Mouse (Mus musculus): ENCODE data around the gene Exoc6. TPM values are rescaled to one million over a fixed set of nuclear protein-coding genes. Genes with fewer than 3 reads are reported as not detected.

Gene Exoc6
- total RNA-seq, 2 experiments from 2014 or later: 53.3 to 54.7 TPM

GRCm38 (mm10) chr19:37714681-37715080 is 164.5 kb downstream of the Exoc6 start:
- no peak for TF ChIP-seq CTCF (conservative IDR thresholded peaks at IDR 0.05)
- Histone ChIP-seq H3K4me3 (no peak overlapping the region), H3K27ac (no peak overlapping the region)
- DNase-seq (ENCODE audit: low spot score in 2 of 2): no peak

DNA sequence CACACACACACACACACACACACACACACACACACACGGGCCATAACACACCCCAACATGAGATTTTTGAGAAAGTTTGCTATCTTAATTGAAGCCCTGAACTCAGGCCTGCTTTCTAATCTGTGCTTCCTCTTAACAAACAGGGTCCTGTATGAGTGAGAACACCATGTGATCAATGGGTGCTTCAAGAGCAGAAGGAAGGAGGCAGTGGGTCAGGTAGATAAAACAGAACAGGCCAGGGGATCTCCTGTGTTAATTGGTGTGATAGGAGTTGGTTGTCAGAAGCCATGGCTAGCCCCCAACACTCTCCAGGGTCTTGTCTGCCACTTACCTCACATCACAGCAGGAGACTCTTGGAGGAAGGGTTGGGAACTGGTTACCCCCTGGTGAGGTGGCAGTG is 165.8 kb downstream of the Exoc6 start:
- Histone ChIP-seq H3K4me3 (no peak overlapping the region), H3K27ac (no peak overlapping the region)
- no peak for TF ChIP-seq CTCF (conservative IDR thresholded peaks at IDR 0.05)
- no peak for DNase-seq (ENCODE audit: low spot score in 2 of 2)

DNA sequence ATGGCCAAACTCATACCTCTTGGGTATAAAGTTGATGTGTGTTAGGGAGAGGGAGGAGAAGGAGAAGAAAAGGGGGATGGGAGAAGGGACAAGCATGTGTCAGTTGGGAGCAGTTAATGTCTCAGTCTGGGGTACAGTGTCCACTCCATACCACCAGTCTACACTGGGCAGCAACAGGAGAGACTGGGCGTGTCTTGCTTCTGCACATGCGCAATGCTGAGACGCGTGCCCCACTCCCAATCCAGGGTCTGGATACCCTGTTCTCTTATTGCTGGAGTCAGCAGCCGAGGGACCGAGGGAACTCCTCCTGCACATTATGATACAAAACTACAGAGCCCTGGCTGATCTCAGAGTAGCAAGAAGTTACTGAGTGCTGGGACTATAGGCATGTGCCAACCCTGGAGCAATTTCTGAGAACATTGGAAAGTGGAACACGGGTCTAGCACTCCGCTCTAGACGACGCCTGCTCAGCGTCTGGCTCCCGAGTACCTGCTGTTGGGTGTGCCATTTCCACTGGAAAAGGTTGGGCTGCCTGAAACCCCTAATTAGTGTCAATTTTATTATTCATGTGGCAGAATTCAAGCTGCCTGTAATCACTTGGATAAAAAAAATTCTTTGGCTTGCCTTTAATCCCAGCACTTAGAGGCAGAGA is 166.4 kb downstream of the Exoc6 start:
- TF ChIP-seq CTCF (conservative IDR thresholded peaks at IDR 0.05): no peak
- no peak overlapping the region for H3K27ac ChIP-seq
- H3K4me3 ChIP-seq: no peak overlapping the region
- no peak for DNase-seq (ENCODE audit: low spot score in 2 of 2)

- DNase-seq (ENCODE audit: low spot score in 2 of 2): no peak
- TF ChIP-seq CTCF (conservative IDR thresholded peaks at IDR 0.05): no peak
- no peak overlapping the region for H3K27ac ChIP-seq
- H3K4me3 ChIP-seq: no peak overlapping the region
Measured at GRCm38 (mm10) chr19:37719166-37719565, 168.9 kb downstream of the Exoc6 start.

GRCm38 (mm10) chr19:37724591-37724990 is 174.4 kb downstream of the Exoc6 start:
- no peak for DNase-seq (ENCODE audit: low spot score in 2 of 2)
- peak; percentile 16; the same call in 1 of the 2 replicates for TF ChIP-seq CTCF (conservative IDR thresholded peaks at IDR 0.05)
- H3K4me3 ChIP-seq: no peak overlapping the region
- H3K27ac ChIP-seq: no peak overlapping the region

DNA sequence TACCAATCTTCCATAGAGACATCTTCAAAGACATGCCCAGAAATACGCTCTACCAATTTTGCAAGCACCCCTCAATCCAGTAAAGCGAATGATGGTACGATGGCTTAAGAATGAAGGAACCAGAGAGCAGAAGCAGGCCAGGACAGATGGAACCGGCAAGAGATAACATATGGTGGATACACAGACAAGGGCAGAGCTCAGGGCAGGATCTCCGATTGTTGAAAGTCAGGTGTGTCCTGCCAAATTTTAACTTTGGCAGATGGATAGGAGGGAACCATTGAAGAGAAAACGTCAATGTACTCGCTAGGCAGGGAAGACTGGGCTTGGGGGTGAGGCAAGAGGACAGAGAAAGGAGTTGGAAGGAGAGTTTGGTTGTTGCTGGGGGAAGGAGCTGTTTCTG is 176.4 kb downstream of the Exoc6 start:
- no peak overlapping the region for H3K4me3 ChIP-seq
- no peak for DNase-seq (ENCODE audit: low spot score in 2 of 2)
- TF ChIP-seq CTCF (conservative IDR thresholded peaks at IDR 0.05): no peak
- H3K27ac ChIP-seq: no peak overlapping the region

GRCm38 (mm10) chr19:37727366-37727765 is 177.1 kb downstream of the Exoc6 start:
- H3K4me3 ChIP-seq: no peak overlapping the region
- no peak for DNase-seq (ENCODE audit: low spot score in 2 of 2)
- TF ChIP-seq CTCF (conservative IDR thresholded peaks at IDR 0.05): no peak
- no peak overlapping the region for H3K27ac ChIP-seq

Other genes starting within 250 kb of the Exoc6 start
- gene Ide, start 212.6 kb upstream of the Exoc6 start, total RNA-seq (2021): 10 to 100 TPM; 34.9 to 56.2 TPM
- 1 to 10 TPM; 1.1 to 1.3 TPM for gene Kif11, start 174.0 kb upstream of the Exoc6 start, total RNA-seq (2021)
- gene Hhex, start 115.6 kb upstream of the Exoc6 start, total RNA-seq (2021): 1 to 10 TPM; 1.7 to 2.4 TPM
- under 1 TPM in 1 of 2 experiments, not detected in 1; 0.28 TPM for gene Cyp26c1, start 135.2 kb downstream of the Exoc6 start, total RNA-seq (2021)
- under 1 TPM; 0.46 to 0.59 TPM for gene Cyp26a1, start 147.4 kb downstream of the Exoc6 start, total RNA-seq (2021)